Mouse (Mus musculus) left cerebral cortex, adult 9 months (tissue): Measurements from ENCODE around the gene Rtbdn.

ENCODE experiments used
- DNase-seq, 2 experiments: peaks; one replicate each; pipeline ENCODE4 v3.0.0; 2022; ENCODE audit warnings: low spot score in 2 of 2

The Rtbdn gene

DNA sequence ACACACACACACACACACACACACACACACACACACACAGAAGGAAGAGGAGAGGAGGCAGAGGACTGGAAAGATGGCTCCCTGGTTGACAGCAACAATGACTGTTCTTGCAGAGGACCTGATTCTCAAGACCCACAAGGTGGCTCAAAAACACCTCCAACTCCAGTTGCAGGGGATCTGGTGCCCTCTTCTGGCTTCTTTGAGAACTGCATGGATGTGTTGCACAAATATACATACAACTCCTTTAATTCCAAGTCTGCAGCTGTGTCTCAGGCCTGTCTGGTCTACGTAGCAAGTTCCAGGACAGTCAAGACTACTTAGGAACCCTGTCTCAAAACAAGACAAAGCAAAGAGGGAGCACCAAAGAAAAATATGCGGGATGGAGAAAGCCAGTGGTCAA lies 10.0 kb downstream of the Rtbdn start:
- peak in 1 of 2 experiments; percentile 87 for DNase-seq

DNA sequence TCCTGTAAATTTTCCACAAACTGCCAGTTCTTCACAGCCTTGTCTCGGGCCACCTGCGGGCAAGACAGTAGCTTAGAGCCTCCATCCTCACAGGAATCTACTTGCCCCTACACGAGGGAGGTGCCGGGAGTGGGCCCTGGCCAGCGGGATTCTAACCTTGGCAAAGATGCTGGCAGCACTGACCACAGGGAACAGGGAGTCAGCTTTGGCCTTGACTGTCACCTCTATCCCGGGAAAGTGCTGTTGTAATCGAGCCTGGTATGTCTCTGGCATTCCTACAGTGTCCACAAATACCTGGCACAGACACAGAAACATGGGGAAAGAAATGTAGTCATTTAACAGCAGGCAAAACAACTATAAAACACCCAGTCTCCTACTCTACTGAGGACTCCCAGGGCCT lies 13.0 kb downstream of the Rtbdn start:
- DNase-seq = no peak

DNA sequence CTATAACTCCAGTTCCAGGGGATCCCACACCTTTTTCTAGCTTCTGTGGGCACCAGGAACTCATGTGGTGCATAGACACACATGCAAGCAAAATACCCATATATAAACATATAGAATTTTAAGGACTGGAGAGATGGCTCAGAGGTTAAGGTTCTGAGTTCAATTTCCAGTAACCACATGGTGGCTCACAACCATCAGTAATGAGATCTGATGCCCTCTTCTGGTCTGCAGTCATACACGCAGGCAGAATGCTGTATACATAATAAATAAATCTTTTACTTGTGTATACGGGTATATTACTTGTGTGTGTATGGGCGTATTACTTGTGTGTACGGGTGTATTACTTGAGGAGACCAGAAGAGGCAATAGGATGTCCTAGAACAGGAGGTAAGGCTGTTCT lies 17.2 kb downstream of the Rtbdn start:
- no peak for DNase-seq

DNA sequence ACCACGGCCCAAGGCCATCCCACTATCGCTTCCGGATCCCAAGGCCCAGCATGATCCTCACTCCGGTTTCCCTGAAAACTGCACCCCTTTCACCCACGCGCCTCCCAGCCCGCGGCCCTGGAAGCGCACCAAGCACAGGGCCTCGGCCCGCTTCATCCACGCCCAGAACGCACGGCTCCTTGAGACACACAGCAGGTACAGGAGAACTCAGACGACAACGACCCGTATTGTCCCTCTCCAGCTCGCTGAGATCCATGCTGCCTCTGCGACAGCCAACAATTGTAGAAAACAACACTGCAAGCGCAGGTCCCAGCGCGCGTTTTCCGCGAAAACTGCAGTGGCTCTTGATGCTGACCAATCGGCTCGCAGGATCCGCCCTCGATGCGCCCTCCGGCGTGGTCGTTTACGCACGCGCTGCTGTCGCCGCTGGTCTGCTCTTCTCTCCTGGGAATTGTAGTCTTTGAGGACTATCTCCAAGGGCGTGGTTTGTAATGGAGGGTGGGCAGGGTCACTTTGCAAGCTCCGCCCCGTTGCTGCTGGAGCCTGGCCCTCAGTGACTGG lies 19.0 kb downstream of the Rtbdn start:
- peak; percentile 88 to 95 for DNase-seq

DNA sequence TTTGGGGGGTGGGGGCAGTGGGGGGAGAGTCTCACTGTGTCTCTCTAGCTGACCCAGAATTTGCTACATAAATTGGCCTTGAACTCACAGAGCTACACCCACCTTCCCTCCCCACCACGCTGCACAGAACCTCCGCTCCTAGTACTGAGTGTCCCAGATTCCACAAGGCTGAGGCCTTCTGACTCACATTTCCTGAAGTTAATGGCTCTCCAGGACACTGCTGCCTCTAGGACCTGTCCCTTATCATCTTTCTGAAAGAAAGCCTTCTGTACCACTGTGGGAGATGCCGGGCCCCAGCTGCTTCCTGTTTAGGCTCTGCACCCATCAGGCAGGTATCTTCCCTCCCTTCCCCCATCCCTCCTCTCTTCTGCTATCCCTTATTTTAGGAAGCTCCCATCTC lies 19.8 kb downstream of the Rtbdn start:
- DNase-seq = no peak

DNA sequence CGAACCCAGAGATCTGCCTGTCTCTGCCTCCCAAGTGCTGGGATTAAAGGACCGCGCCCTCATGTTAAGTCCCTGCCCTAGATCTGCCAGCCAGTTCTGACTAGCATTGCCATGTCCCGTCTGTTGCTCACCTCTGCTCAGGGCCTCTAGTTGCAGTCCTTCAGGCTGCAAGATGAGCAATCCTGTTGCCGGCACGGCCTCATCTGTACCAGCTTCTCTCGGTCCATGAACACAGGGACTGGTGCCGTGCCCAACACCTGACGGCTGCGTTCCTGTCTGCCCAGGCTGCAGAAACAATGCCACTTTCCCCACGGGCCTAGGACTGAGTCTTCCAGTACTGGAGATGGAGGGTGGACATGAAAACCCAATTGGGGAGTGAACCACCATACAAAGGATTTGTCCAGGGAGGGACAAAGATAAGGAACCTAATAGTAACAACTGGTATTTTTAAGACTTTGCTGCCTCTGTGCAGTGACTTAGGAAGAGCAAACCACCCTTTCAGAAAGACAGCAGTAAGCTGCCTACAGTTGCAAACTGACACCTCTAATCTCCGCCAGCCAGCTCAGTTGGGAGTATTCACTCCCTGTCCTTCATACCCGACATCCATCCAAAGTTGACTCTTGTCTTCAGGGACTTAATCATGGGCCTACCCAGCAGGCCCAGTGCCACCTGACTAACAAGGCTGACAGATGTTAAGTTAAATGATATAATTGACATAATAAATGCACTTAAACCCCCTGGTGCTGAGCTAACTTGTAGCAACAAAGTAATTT lies 20.9 kb downstream of the Rtbdn start:
- DNase-seq = no peak

DNA sequence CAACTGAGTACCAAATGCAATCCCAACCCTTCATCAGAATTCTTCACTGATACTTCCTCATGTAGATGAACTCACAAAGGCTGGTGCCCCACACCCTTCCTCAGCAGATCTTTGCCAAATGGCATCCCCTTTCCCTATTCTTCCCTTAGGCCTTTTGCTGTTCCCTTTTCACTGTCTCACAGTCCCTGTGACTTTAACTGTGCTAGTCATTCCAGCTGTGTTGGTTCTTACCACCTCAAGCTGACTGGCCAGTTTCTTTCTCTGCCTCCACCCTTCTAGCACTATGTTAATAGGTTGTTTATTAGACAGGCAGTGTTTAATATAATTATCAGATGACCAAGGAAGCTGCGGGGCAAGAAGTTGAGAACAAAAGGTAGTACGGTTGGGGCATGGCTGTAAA lies 21.9 kb downstream of the Rtbdn start:
- no peak for DNase-seq

DNA sequence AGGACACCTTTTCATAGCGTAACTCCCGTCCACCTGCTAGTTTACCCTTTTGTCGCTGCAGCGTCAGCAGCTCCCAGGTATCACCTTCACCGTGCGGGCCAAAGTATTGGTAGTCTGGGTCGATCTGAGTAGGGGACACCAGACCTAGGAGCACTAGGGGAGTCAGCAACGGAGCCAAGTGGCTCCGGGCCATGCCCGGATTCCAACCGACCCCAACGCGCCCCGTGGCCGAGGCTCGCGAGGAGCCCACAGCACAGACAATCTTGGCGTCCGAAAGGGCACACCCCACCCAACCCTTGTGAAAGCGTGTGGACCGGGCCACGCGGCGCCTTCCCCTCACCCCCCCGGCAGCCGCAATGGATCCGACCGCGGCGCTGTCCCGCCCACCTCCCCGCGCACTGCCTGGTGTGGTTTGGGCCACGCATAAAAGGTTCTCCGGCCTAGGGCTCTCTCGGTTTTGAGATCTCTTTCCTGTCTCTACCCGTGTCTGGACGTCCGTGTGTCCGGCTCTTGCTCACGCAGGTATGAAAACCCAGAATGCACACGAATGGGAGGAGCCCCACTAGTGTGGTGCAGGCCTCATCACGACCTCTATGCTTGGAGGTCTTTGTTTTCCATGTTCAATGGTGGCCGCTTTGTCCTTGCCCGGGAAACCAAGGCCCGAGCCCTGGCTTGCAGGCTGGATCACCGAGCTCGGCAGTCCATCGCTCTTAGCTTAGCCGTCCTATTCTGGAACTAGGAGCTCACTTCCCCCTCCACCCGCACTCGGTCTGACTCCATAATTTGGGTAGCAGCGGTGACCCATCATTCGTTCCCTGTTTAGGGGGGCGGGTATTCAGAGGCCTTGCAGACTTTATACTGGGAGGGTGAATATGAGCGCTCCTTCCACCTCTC lies 22.7 kb downstream of the Rtbdn start, which contains the start of the genes Gm49661, Prdx2 and Rnaseh2a:
Gene Gm49661 (minus strand): TSS at position 193 of the 894 bp plus-strand sequence.
Gene Prdx2 (plus strand): TSS at position 347 of the 894 bp plus-strand sequence.
Gene Rnaseh2a (minus strand): TSS at position 527 of the 894 bp plus-strand sequence.
- peak in 1 of 2 experiments; percentile 66 for DNase-seq

DNA sequence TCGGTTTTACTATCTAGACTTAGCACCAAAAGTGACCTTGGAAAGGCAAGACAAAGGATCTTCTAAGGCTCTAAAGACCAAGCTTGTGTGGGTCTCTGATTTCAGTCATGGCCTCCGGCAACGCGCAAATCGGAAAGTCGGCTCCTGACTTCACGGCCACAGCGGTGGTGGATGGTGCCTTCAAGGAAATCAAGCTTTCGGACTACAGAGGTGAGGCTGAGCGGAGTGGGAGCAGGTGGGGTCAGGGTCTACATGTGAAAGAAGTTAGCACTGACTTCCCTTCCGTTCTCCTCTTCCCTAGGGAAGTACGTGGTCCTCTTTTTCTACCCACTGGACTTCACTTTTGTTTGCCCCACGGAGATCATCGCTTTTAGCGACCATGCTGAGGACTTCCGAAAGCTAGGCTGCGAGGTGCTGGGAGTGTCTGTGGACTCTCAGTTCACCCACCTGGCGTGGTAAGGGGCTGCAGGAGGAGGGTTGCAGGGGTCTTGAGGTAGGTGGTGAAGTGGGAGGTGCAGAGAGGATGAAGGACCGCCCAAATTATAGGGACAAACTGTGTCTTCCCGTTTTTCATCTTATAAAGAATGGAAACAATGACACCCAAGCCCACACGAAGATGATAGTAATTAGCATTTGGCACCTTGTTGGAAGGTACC lies 23.5 kb downstream of the Rtbdn start:
- DNase-seq = no peak

DNA sequence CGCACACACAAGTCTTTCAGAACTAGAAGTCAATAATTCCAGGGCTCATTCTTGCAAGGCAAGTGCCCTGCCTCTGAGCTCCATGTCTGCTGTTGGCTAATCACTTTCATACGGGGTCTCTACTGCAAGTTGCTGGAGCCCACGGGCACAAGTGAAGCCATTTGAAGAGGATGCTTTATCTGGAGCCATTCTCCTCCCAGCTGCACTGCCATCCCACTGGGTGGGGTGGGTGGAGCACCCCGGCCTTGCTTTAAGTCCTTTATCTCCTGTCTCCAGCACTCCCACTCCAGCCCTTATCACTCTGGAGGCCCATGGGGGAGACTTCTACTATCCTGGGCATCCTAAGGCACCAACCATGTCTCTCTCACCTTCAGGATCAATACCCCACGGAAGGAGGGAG lies 24.1 kb downstream of the Rtbdn start:
- DNase-seq = no peak

DNA sequence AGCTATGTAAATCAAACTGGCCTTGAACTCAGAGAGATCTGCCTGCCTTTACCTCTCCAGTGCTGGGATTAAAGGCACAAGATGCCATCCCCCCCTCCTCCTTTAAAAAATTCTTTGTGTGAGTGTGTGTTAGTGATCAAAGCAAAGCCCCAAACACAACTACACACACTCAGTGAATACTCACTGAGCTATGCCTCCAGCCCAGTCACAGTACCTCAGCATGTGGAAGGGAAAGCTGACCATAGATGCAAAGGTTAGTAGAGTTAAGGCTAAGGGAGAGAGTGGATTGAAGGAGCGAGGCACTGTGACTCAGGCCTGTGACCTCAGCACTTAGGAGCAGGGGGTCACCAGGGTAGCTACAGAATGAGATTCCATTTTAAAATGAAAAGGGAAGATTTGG lies 26.3 kb downstream of the Rtbdn start:
- DNase-seq = no peak

DNA sequence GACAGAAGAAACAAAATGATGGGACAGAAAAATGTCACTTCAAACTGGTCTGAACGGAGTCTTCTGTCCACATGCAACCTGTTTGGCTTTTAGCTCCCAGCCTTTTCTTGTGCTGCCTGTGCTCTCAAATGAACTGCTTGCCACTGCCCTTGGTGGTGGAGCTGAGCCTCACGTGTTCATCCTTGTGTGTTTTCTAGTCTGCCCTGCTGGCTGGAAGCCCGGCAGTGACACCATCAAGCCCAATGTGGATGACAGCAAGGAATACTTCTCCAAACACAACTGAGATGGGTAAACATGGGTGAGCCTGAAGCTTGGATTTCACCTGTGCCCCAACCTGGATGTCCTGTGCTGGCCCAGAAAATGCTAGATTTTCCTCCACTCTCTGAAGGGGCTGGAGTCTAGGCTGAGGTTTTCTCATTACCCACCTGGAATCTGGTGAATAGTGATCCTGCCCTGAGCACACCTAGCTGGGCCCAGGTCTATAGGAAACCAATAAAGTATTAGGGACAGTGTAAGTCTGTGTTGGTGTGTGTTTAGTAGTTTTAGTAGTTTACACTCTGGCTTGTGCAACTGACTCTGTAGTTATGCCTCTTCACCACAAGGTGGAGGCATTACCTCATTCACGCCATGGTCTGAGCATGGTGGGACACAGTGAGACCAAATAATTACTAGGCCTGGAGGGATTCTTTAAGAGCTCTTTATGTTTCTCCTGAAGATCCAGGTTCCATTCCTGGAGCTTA lies 27.2 kb downstream of the Rtbdn start:
- peak in 1 of 2 experiments; percentile 58 for DNase-seq

DNA sequence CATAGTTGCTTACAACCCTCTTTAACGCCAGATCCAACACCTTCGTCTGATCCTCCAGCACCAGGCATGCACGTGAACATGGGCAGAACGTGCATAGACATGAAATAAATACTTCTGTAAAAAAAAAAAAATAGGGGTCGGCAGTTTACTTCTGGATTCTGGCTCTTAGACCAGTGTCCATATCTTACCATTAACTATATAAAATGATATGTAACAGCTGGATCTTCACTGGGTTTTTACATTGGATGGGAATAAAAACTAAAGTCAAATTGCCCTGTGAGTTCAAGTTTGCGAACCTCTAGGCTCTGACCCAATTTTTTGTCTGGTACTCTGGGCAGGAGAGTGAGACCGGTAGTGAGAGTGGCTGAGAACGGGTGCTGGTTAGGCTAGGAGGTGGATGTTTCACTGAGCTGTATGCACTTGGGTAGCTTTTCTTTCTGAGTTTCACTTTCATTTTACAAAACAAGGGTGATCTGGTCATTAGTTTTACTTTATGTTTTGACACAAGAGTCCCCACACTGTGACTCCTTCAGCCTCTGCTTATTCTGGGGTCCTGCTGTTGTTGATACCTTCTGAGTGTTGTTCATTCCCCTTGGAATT lies 27.9 kb downstream of the Rtbdn start:
- DNase-seq = no peak

DNA sequence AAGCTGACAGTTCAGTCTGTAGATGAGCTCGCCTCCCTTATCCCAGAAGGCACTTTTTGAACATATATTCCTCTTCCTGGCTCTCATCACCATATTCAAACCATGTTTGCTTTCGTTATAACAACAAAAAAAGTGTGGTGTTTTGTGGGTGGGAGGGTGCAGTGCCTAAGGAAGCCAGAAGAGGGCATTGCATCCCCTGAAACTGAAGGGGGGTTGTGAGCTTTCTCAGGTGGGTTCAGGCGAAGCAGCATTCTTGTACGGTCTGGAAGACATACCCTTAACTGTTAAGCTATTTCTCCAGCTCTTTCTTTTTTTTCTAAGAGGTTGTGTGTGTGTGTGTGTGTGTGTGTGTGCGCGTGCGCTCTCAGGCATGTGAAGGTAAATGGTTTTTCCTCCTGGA lies 28.6 kb downstream of the Rtbdn start:
- DNase-seq = peak in 1 of 2 experiments; percentile 79

DNA sequence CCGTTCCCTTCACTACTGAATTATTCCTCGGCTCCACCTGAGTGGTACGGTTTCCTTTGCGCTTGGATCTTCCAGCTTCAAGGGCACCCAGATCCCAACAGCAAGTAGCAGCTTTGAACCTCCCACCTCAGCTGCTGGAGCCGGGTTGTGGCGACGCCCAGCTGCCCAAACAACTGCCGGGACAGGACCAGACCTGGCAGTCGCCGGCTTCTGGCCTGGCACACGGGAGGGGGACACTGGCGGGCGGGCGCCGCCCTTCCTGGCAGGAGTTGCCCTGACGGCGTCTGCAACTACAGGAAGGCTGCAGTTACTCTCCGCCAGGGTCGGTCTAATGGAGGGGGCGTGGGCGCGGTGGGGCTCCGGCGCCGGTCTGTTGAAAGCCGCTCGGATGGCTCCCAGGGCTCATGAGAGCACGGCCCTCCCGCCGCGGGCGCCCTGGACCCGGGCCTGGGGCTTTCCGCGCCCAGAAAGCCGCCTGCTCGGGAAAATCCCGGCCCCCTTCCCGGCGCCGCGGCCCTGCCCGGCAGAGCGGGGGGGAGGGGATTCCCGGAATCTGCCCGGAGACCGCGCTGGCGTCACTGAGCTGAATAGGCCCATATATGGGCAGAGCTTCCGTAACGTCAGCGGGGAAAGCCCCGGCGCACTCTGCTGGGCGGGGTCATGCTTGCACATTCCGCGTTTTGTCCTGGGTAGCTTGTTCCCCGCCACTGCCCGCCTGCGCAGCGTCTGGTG lies 29.4 kb downstream of the Rtbdn start:
- peak; percentile 85 to 97 for DNase-seq

DNA sequence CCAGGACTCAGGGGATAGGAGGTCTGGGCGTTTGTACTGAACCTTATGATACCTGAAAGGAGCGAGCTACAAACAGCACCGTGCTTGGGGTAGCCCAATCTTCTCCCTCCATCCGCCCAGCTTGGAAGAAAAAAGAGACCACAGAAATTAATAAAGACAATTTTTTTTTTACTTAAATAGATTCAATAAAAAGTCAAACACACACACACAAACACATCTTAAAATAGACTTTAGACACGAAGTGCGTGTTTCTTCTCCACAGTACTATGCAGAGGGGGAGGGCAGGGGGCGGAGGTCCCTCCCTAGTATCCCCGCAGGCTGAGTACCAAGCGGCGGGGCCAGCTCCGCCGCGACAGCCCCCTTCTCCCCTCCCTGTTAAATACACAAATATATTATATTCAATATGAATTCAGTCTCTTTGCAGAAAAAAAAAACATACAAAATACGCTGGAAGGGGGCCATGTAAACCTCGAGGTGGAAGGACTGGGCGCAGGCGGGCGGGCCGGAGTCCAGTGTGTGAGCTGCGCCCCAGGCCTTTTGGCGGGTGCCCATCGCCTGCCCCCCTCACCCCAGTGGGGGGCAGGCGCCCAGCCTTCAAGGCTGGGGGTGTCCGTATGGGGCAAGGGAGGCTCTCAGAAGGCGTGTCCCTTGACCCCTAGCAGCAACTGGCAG lies 30.1 kb downstream of the Rtbdn start:
- no peak for DNase-seq

DNA sequence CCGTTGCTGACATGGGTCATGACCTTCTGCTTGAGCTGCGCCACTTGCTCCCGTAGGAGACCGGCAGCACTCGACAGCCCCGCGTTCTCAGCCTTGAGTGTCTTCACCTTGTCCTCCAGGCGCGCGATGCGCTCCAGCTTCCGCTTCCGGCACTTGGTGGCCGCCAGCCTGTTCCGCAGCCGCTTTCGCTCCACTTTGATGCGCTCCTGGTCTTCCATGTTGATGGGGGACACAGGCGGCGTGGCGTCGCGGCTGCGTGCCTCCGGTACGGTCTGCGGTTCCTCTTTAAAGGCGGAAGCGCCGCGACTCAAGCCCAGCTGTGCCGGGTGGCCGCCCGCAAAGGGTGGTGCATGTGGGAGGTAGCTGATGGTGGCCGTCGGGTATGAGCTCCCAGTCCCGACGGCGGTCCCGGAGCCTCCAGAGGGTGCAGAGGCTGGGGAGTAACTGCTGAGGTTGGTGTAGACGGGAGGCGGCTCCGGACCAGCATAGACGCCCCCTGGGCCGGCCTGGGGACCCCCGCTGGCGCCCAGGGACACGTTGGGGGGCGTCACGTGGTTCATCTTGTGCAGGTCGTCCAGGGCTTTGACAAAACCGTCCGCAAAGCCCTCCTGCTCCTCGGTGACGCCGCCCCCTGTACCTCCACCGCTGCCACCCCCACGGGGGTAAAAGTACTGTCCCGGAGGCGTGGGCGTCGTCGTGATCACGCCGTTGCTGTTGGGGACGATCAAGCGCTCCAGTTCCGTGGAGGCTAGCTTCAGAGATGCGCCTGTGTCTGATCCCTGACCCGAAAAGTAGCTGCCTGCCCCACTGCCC lies 30.9 kb downstream of the Rtbdn start:
- peak in 1 of 2 experiments; percentile 61 for DNase-seq

DNA sequence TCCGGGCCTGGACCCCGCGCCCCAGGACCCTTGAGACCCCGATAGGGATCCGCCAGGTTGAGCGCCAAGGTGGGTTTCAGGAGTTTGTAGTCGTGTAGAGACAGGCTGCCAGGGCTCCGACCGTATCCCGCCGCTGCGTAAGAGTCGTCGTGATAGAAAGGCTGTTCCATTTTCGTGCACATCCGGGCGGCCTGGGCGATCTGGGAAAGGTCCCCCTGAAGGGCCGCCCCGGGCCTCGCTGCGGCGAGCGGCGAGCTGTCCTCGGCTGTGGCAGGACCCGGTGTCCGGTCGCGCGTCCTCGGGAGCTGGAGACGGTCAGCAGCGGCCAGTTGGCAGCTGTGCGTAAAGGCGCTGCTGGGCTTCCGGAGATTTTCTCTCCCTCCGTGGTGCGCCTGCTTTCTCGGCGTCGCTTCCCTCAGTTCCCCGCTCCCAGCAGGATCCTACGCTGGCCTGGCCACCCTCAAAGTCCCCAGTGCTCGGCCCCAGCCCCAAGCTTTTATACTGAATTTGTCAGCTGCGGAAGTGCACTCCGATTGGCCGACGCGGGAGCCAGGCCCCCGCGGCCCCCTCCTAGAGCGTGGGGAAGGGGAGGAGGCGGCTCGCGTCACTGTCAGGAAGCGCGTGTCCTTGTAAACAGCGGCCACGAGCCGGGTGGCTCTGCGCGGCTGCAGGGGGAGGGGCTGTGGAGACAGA lies 31.6 kb downstream of the Rtbdn start, which contains the start of gene Junb:
Gene Junb (minus strand): TSS at position 471 of the 693 bp plus-strand sequence.
- peak; percentile 91 to 97 for DNase-seq
